Mouse (Mus musculus) midbrain, embryonic 10.5 days (tissue): ENCODE measurements at regions not wholly inside any gene's neighbourhood (a gene's known extent, or its start where the extent isn't known, plus 50 kb on each side); places are given as distances from the start of the nearest gene placed in this dataset.

Source experiments
- DNase-seq: peaks from one replicate; pipeline ENCODE4 v3.0.0-alpha.2; 2017; ENCODE audit warnings: low spot score
- H3K27ac ChIP-seq: fragments of 300-500 bp; sonication (generic); replicated peaks from 2 replicates; pipeline ENCODE4 v1.5.1; 2016; ENCODE audit warnings: mild to moderate bottlenecking
- H3K27me3 ChIP-seq: fragments of 300-500 bp; sonication (generic); 2 replicates; pipeline ENCODE4 v1.6.1; 2016; ENCODE audit warnings: low read depth, mild to moderate bottlenecking; ENCODE audit not compliant: poor library complexity, severe bottlenecking
- H3K36me3 ChIP-seq: fragments of 300-500 bp; sonication (generic); 2 replicates; pipeline ENCODE4 v1.6.1; 2016; ENCODE audit warnings: mild to moderate bottlenecking, moderate library complexity
- H3K4me1 ChIP-seq: fragments of 300-500 bp; sonication (generic); 2 replicates; pipeline ENCODE4 v1.6.1; 2016
- H3K4me3 ChIP-seq: fragments of 300-500 bp; sonication (generic); 2 replicates; pipeline ENCODE4 v1.5.1; 2016; ENCODE audit warnings: mild to moderate bottlenecking, moderate library complexity
- H3K9me3 ChIP-seq: fragments of 300-500 bp; sonication (generic); replicated peaks from 2 replicates; pipeline ENCODE4 v1.6.1; 2016; ENCODE audit warnings: mild to moderate bottlenecking
- WGBS: fragments of 180-500 bp; shearing (Covaris S2); methylation state at CpG from one replicate; pipeline ENCODE4 v1.1.7; 2016; 5-methylcytosine and 5-hydroxymethylcytosine counted together

GRCm38 (mm10) chr10:31076948-31077347 lies 234.3 kb upstream of the Hey2 start:
- WGBS: 32% methylated on average over 4 of the region's 4 CpGs

GRCm38 (mm10) chr10:31076415-31076814 lies 233.8 kb upstream of the Hey2 start:
- no peaks in the 10 kb centered on the region for H3K9me3 ChIP-seq
- 71% methylated on average over 8 of the region's 8 CpGs for WGBS

More at GRCm38 (mm10) chr10:31076948-31077347, 234.3 kb upstream of the Hey2 start:
- H3K9me3 ChIP-seq: no peaks in the 10 kb centered on the region
- peaks cover 8% of the 10 kb centered on the region; the same call in 1 of the 2 replicates for H3K4me1 ChIP-seq
- DNase-seq: no peak
- no peaks in the 10 kb centered on the region for H3K27me3 ChIP-seq
- H3K4me3 ChIP-seq: no peak overlapping the region
- H3K36me3 ChIP-seq: no peaks in the 10 kb centered on the region
- H3K27ac ChIP-seq: peak overlapping the region; percentile 20; the same call in 1 of the 2 replicates

GRCm38 (mm10) chr10:31074004-31074645 lies 231.5 kb upstream of the Hey2 start:
- Histone ChIP-seq H3K9me3 (no peaks in the 10 kb centered on the region), H3K4me3 (no peak overlapping the region), H3K36me3 (no peaks in the 10 kb centered on the region), H3K27ac (no peak overlapping the region), H3K4me1 (peaks cover 8% of the 10 kb centered on the region; the same call in 1 of the 2 replicates), H3K27me3 (no peaks in the 10 kb centered on the region)
- WGBS: 70% methylated on average over 4 of the region's 4 CpGs
- no peak for DNase-seq

More at GRCm38 (mm10) chr10:31076415-31076814, 233.8 kb upstream of the Hey2 start:
- peaks cover 8% of the 10 kb centered on the region; the same call in 1 of the 2 replicates for H3K4me1 ChIP-seq
- H3K27me3 ChIP-seq: no peaks in the 10 kb centered on the region
- H3K4me3 ChIP-seq: no peak overlapping the region
- DNase-seq: no peak
- no peak overlapping the region for H3K27ac ChIP-seq
- no peaks in the 10 kb centered on the region for H3K36me3 ChIP-seq

- H3K9me3 ChIP-seq: no peaks in the 10 kb centered on the region
- DNase-seq: no peak
- H3K36me3 ChIP-seq: no peaks in the 10 kb centered on the region
- H3K4me1 ChIP-seq: no peaks in the 10 kb centered on the region
- H3K4me3 ChIP-seq: no peak overlapping the region
- no peaks in the 10 kb centered on the region for H3K27me3 ChIP-seq
- H3K27ac ChIP-seq: no peak overlapping the region
Measured at GRCm38 (mm10) chr10:31068668-31069223, 226.1 kb upstream of the Hey2 start.

GRCm38 (mm10) chr10:31062732-31063131 lies 220.1 kb upstream of the Hey2 start:
- H3K27ac ChIP-seq: no peak overlapping the region
- H3K36me3 ChIP-seq: no peaks in the 10 kb centered on the region
- no peaks in the 10 kb centered on the region for H3K4me1 ChIP-seq
- WGBS: 48% methylated on average over 2 of the region's 2 CpGs
- H3K4me3 ChIP-seq: no peak overlapping the region
- DNase-seq: no peak
- H3K27me3 ChIP-seq: no peaks in the 10 kb centered on the region
- H3K9me3 ChIP-seq: no peaks in the 10 kb centered on the region

- DNase-seq: no peak
- Histone ChIP-seq H3K27ac (no peak overlapping the region), H3K4me3 (no peak overlapping the region), H3K27me3 (no peaks in the 10 kb centered on the region), H3K9me3 (no peaks in the 10 kb centered on the region), H3K4me1 (no peaks in the 10 kb centered on the region), H3K36me3 (no peaks in the 10 kb centered on the region)
- WGBS: 89% methylated on average over 8 of the region's 8 CpGs
Measured at GRCm38 (mm10) chr10:31053260-31053659, 210.7 kb upstream of the Hey2 start.

- Histone ChIP-seq H3K4me1 (no peaks in the 10 kb centered on the region), H3K9me3 (no peaks in the 10 kb centered on the region), H3K36me3 (no peaks in the 10 kb centered on the region), H3K27me3 (no peaks in the 10 kb centered on the region), H3K4me3 (no peak overlapping the region), H3K27ac (no peak overlapping the region)
- DNase-seq: no peak
- 91% methylated on average over 1 of the region's 1 CpGs for WGBS
Measured at GRCm38 (mm10) chr10:31051222-31051621, 208.6 kb upstream of the Hey2 start.

GRCm38 (mm10) chr10:31049352-31049751 lies 206.8 kb upstream of the Hey2 start:
- H3K4me3 ChIP-seq: no peak overlapping the region
- WGBS: 87% methylated on average over 2 of the region's 2 CpGs
- H3K9me3 ChIP-seq: no peaks in the 10 kb centered on the region

GRCm38 (mm10) chr10:31035611-31036010 lies 193.0 kb upstream of the Hey2 start:
- WGBS: 84% methylated on average over 4 of the region's 4 CpGs
- no peak for DNase-seq

More at GRCm38 (mm10) chr10:31049352-31049751, 206.8 kb upstream of the Hey2 start:
- Histone ChIP-seq H3K4me1 (no peaks in the 10 kb centered on the region), H3K36me3 (no peaks in the 10 kb centered on the region), H3K27me3 (no peaks in the 10 kb centered on the region), H3K27ac (no peak overlapping the region)
- DNase-seq: no peak

GRCm38 (mm10) chr10:31034782-31035181 lies 192.2 kb upstream of the Hey2 start:
- Histone ChIP-seq H3K4me1 (no peaks in the 10 kb centered on the region), H3K4me3 (no peak overlapping the region), H3K9me3 (no peaks in the 10 kb centered on the region), H3K27ac (no peak overlapping the region), H3K36me3 (no peaks in the 10 kb centered on the region), H3K27me3 (no peaks in the 10 kb centered on the region)
- no peak for DNase-seq
- 67% methylated on average over 3 of the region's 3 CpGs for WGBS

More at GRCm38 (mm10) chr10:31035611-31036010, 193.0 kb upstream of the Hey2 start:
- Histone ChIP-seq H3K36me3 (no peaks in the 10 kb centered on the region), H3K27me3 (no peaks in the 10 kb centered on the region), H3K27ac (no peak overlapping the region), H3K9me3 (no peaks in the 10 kb centered on the region), H3K4me3 (no peak overlapping the region), H3K4me1 (no peaks in the 10 kb centered on the region)

GRCm38 (mm10) chr10:31030676-31031075 lies 188.1 kb upstream of the Hey2 start:
- no peak overlapping the region for H3K27ac ChIP-seq
- WGBS: 87% methylated on average over 2 of the region's 2 CpGs

GRCm38 (mm10) chr10:31026440-31026839 lies 183.8 kb upstream of the Hey2 start:
- WGBS: 66% methylated on average over 1 of the region's 1 CpGs
- Histone ChIP-seq H3K27ac (no peak overlapping the region), H3K9me3 (no peaks in the 10 kb centered on the region), H3K27me3 (no peaks in the 10 kb centered on the region), H3K36me3 (no peaks in the 10 kb centered on the region), H3K4me1 (peaks cover 5% of the 10 kb centered on the region), H3K4me3 (no peak overlapping the region)
- DNase-seq: no peak

More at GRCm38 (mm10) chr10:31030676-31031075, 188.1 kb upstream of the Hey2 start:
- no peaks in the 10 kb centered on the region for H3K36me3 ChIP-seq
- H3K9me3 ChIP-seq: no peaks in the 10 kb centered on the region
- no peak overlapping the region for H3K4me3 ChIP-seq
- no peaks in the 10 kb centered on the region for H3K27me3 ChIP-seq
- DNase-seq: no peak
- H3K4me1 ChIP-seq: no peaks in the 10 kb centered on the region

- no peak overlapping the region for H3K4me3 ChIP-seq
- H3K36me3 ChIP-seq: no peaks in the 10 kb centered on the region
- no peaks in the 10 kb centered on the region for H3K9me3 ChIP-seq
- 88% methylated on average over 18 of the region's 18 CpGs for WGBS
- H3K4me1 ChIP-seq: no peaks in the 10 kb centered on the region
- no peaks in the 10 kb centered on the region for H3K27me3 ChIP-seq
- no peak overlapping the region for H3K27ac ChIP-seq
- DNase-seq: no peak
Measured at GRCm38 (mm10) chr10:31012669-31013358, 170.2 kb upstream of the Hey2 start.
